Comparison of ENCODE assay signal across 25 mouse cellular contexts in the genomic region with DNA sequence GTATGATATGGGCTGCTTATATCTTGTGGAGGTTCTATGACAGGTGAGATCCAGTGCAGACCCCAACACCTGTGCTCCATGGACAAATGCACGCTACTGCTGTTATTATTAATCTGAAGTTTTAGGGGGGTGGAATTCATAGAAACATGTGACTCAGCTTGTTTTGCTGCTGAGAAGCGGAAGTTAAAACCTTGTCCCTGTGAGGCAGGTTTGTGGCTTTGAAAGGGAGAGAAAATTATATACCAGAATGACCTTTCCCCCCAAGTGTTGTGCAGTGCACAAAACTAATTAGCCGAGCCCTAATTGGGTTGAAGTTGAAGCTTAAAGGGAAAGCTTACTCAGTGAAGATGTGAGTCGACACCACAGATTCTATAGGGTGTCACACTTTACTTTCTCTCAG. TPM values are rescaled to one million over a fixed set of nuclear protein-coding genes. Genes with fewer than 3 reads are reported as not detected.
DNase-seq lines count a peak whose midpoint lies in the region; ATAC-seq lines count a peak whose summit lies in the region.
"Had no signal": no experiment of that assay in that cellular context is flagged by ENCODE, and none has a peak within 500 bp of the region (broad histone marks: within the 10 kb centered on the region; RNA-seq: fewer than 3 reads in every experiment).

No protein-coding gene starts in this region.

- H3K9ac ChIP-seq in kidney, embryonic 16.5 days (replicated peaks; ENCODE audit: low read length) = no peak overlapping the region
- H3K9ac ChIP-seq: forebrain, embryonic 13.5 days; hindbrain, embryonic 13.5 days had no signal

- DNase-seq in thymus, postnatal 4 days = no peak
- no peak for DNase-seq in right cerebral cortex, adult 2 months (ENCODE audit: low spot score in 2 of 2)
- DNase-seq: adrenal gland, adult 8-10 months; adrenal gland, postnatal 25 days; cerebellum, adult 11-12 months; cerebellum, adult 8-10 months; cerebellum, postnatal 10 days; cerebellum, postnatal 36 days; gastrocnemius, postnatal 10 days; gastrocnemius, postnatal 36 days; heart, adult 11 months had no signal

- no peaks in the 10 kb centered on the region for H3K36me3 ChIP-seq in kidney, embryonic 16.5 days (ENCODE audit: insufficient read depth, low read length)
- H3K36me3 ChIP-seq: forebrain, embryonic 10.5 days; G1E; hindbrain, embryonic 10.5 days; hindbrain, embryonic 13.5 days had no signal

- 63% methylated on average over 4 of the region's 4 CpGs for WGBS in kidney, embryonic 16.5 days

- ATAC-seq in activated CD4-positive, CD25-positive, alpha-beta regulatory T cell, adult 4 months = peak; percentile 17
- ATAC-seq in hematopoietic stem cell, adult 5-6 weeks (replicated peaks in 1 of 2; ENCODE audit: insufficient read depth in 1 of 2, low FRiP score in 2 of 2, low TSS enrichment in 1 of 2, low read depth in 1 of 2, poor library complexity in 2 of 2, severe bottlenecking in 2 of 2) = peak; percentile 65 to 74
- peak; percentile 52 for ATAC-seq in megakaryocyte, adult 5-6 weeks (ENCODE audit: poor library complexity, severe bottlenecking)
- ATAC-seq in kidney, embryonic 16.5 days (ENCODE audit: low FRiP score, low TSS enrichment) = no peak
- ATAC-seq: forebrain, embryonic 13.5 days; forebrain, embryonic 16.5 days; hindbrain, embryonic 16.5 days; Patski had no signal

- no peaks in the 10 kb centered on the region for H3K4me1 ChIP-seq in kidney, embryonic 16.5 days (ENCODE audit: insufficient read depth, low read length)
- H3K4me1 ChIP-seq: forebrain, embryonic 13.5 days; hindbrain, embryonic 10.5 days; hindbrain, embryonic 13.5 days had no signal

- no peaks in the 10 kb centered on the region for H3K9me3 ChIP-seq in kidney, embryonic 16.5 days (ENCODE audit: low read length)
- H3K9me3 ChIP-seq: forebrain, embryonic 10.5 days; forebrain, embryonic 13.5 days; hindbrain, embryonic 10.5 days; hindbrain, embryonic 13.5 days had no signal

- no peaks in the 10 kb centered on the region for H3K27me3 ChIP-seq in kidney, embryonic 16.5 days (ENCODE audit: insufficient read depth, low read length)
- H3K27me3 ChIP-seq: forebrain, embryonic 13.5 days; Patski had no signal

- H3K4me3 ChIP-seq in kidney, embryonic 16.5 days (ENCODE audit: low read length) = no peak overlapping the region
- H3K4me3 ChIP-seq: forebrain, embryonic 10.5 days; forebrain, embryonic 13.5 days; hindbrain, embryonic 10.5 days; hindbrain, embryonic 13.5 days had no signal

- no peak overlapping the region for H3K4me2 ChIP-seq in kidney, embryonic 16.5 days (replicated peaks; ENCODE audit: low read depth, low read length)
- H3K4me2 ChIP-seq: forebrain, embryonic 13.5 days; heart, embryonic 11.5 days; hindbrain, embryonic 13.5 days had no signal

- H3K27ac ChIP-seq in kidney, embryonic 16.5 days (ENCODE audit: low read length) = no peak overlapping the region
- H3K27ac ChIP-seq: forebrain, embryonic 10.5 days; forebrain, embryonic 13.5 days; hindbrain, embryonic 10.5 days; hindbrain, embryonic 13.5 days had no signal

RNA-seq across cellular contexts. Expression of a gene that starts 18.6 kb away (rescaled TPM):
- 100 to 1,000 TPM in 1 of 2 experiments, 10 to 100 TPM in 1; 88.1 to 123 TPM for polyA plus RNA-seq in activated CD4-positive, CD25-positive, alpha-beta regulatory T cell, adult 4 months (2017; shearing (Covaris generic))
- 3.3 and 3.6 TPM in 2 replicates for total RNA-seq in hematopoietic stem cell, adult 5-6 weeks (2017)
- 3.9 and 4.6 TPM in 2 replicates for total RNA-seq in megakaryocyte, adult 5-6 weeks (2015)
- 1.8 and 2.0 TPM in 2 replicates for total RNA-seq in megakaryocyte, adult 5-6 weeks (2017)
- polyA plus RNA-seq in kidney, embryonic 16.5 days (2015; fragmentation: Nextera tagmentation; extraction: Ambion mirVana) = 7.9 and 9.0 TPM in 2 replicates
- total RNA-seq: CH12.LX had no signal
- polyA plus RNA-seq: G1E had no signal
